Mouse (Mus musculus) thymus, adult 2 months (tissue): ENCODE data around the gene Cptp.

Experiments used
- CTCF ChIP-seq: fragments of 200-500 bp; IDR thresholded peaks from 2 replicates; pipeline ENCODE4 v1.5.1; 2012; ENCODE audit warnings: mild to moderate bottlenecking, control low read depth, low read length, moderate library complexity, borderline replicate concordance; ENCODE audit not compliant: control insufficient read depth, poor library complexity, insufficient read depth; ENCODE audit errors: extremely low read depth
- POLR2A ChIP-seq: fragments of 200-500 bp; IDR thresholded peaks from 2 replicates; pipeline ENCODE4 v1.6.1; 2012; ENCODE audit warnings: mild to moderate bottlenecking, low read length, control low read depth, moderate library complexity; ENCODE audit not compliant: control insufficient read depth, poor library complexity, insufficient read depth; ENCODE audit errors: extremely low read depth

DNA sequence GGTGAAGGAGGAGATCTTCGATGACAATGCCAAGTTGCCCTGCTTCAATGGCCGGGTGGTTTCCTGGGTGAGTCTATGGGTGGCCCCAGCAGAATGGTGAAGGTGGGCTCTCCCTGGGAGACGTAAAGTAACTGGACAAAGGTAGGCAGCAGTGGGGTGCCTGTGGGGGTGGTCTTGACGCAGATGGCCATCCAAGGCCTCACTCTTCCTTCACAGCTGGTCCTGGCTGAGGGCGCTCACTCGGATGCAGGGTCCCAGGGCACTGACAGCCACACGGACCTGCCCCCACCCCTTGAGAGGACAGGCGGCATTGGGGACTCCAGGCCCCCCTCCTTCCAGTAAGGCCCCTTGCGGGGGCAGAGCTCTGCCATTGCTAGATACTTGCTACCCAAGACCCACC, 15.8 kb downstream of the Cptp start:
- no peak for TF ChIP-seq CTCF
- TF ChIP-seq POLR2A: no peak
